Mouse (Mus musculus) embryonic facial prominence, embryonic 12.5 days (tissue): Measurements from ENCODE around the gene Slc9a1. TPM values are rescaled to one million over a fixed set of nuclear protein-coding genes. Genes with fewer than 3 reads are reported as not detected.
A peak's percentile ranks its signal among the peaks of the same experiment; 100 is the strongest.

Experiments
- ATAC-seq: fragments of 200-750 bp; cut with Nextera tagmentation; 2 replicates; pipeline ENCODE4 v1.8.0; 2017; ENCODE audit not compliant: insufficient number of reproducible peaks, insufficient read depth, low FRiP score, low TSS enrichment
- H3K27ac ChIP-seq: fragments of 300-500 bp; sonication (generic); 2 replicates; pipeline ENCODE4 v1.5.1; 2016; ENCODE audit warnings: mild to moderate bottlenecking
- H3K27me3 ChIP-seq: fragments of 300-500 bp; sonication (generic); 2 replicates; pipeline ENCODE4 v1.6.1; 2016; ENCODE audit warnings: mild to moderate bottlenecking, moderate library complexity
- H3K36me3 ChIP-seq: fragments of 300-500 bp; sonication (generic); 2 replicates; pipeline ENCODE4 v1.6.1; 2016; ENCODE audit warnings: mild to moderate bottlenecking
- H3K4me1 ChIP-seq: fragments of 300-500 bp; sonication (generic); 2 replicates; pipeline ENCODE4 v1.6.1; 2016
- H3K4me2 ChIP-seq: fragments of 300-500 bp; sonication (generic); replicated peaks from 2 replicates; pipeline ENCODE4 v1.6.1; 2016; ENCODE audit warnings: mild to moderate bottlenecking, moderate library complexity
- H3K4me3 ChIP-seq: fragments of 300-500 bp; sonication (generic); 2 replicates; pipeline ENCODE4 v1.5.1; 2016; ENCODE audit warnings: mild to moderate bottlenecking
- H3K9ac ChIP-seq: fragments of 300-500 bp; sonication (generic); 2 replicates; pipeline ENCODE4 v1.6.1; 2016; ENCODE audit warnings: mild to moderate bottlenecking, moderate library complexity
- H3K9me3 ChIP-seq: fragments of 300-500 bp; sonication (generic); 2 replicates; pipeline ENCODE4 v1.6.1; 2016; ENCODE audit warnings: mild to moderate bottlenecking, moderate library complexity
- WGBS: fragments of 180-500 bp; shearing (Covaris S2); methylation state at CpG from one replicate; pipeline ENCODE4 v1.1.7; 2016; 5-methylcytosine and 5-hydroxymethylcytosine counted together
- polyA plus RNA-seq: library from polyadenylated mRNA; unstranded; fragments of >200 nt; fragmentation: Nextera tagmentation; extraction: Ambion mirVana; gene quantifications from 2 replicates; pipeline ENCODE4 v1.2.1, GENCODE M21; 2016

Gene Slc9a1
- polyA plus RNA-seq, 1 experiment from 2014 or later: 7.9 TPM

- Histone ChIP-seq H3K4me3 (no peak overlapping the region), H3K36me3 (no peaks in the 10 kb centered on the region), H3K4me2 (no peak overlapping the region), H3K9me3 (no peaks in the 10 kb centered on the region), H3K27me3 (no peaks in the 10 kb centered on the region), H3K4me1 (no peaks in the 10 kb centered on the region), H3K27ac (no peak overlapping the region), H3K9ac (no peak overlapping the region)
- 63% methylated on average over 4 of the region's 4 CpGs for WGBS
- no peak for ATAC-seq
These were observed 21.9 kb upstream of the Slc9a1 start for GRCm38 (mm10) chr4:133347624-133348023.

GRCm38 (mm10) chr4:133348051-133348775 is 21.3 kb upstream of the Slc9a1 start:
- Histone ChIP-seq H3K27ac (no peak overlapping the region), H3K4me1 (no peaks in the 10 kb centered on the region), H3K4me2 (no peak overlapping the region), H3K36me3 (no peaks in the 10 kb centered on the region), H3K9me3 (no peaks in the 10 kb centered on the region), H3K4me3 (no peak overlapping the region), H3K9ac (no peak overlapping the region), H3K27me3 (no peaks in the 10 kb centered on the region)
- 79% methylated on average over 5 of the region's 5 CpGs for WGBS
- ATAC-seq: no peak

- Histone ChIP-seq H3K9ac (no peak overlapping the region), H3K4me3 (no peak overlapping the region), H3K4me2 (no peak overlapping the region), H3K9me3 (no peaks in the 10 kb centered on the region), H3K27me3 (no peaks in the 10 kb centered on the region), H3K27ac (no peak overlapping the region), H3K4me1 (no peaks in the 10 kb centered on the region), H3K36me3 (no peaks in the 10 kb centered on the region)
- no peak for ATAC-seq
- WGBS: 71% methylated on average over 10 of the region's 10 CpGs
These were observed 16.7 kb upstream of the Slc9a1 start for GRCm38 (mm10) chr4:133352797-133353196.

- ATAC-seq: no peak
- Histone ChIP-seq H3K27me3 (no peaks in the 10 kb centered on the region), H3K27ac (no peak within 1 kb of the TSS), H3K4me2 (no peak within 1 kb of the TSS), H3K36me3 (no peaks in the 10 kb centered on the region), H3K9me3 (no peaks in the 10 kb centered on the region), H3K4me1 (no peaks in the 10 kb centered on the region), H3K4me3 (no peak within 1 kb of the TSS), H3K9ac (no peak within 1 kb of the TSS)
- WGBS: 90% methylated on average over 23 of the region's 23 CpGs
These were observed 15.8 kb upstream of the Slc9a1 start, which contains the start of gene Wdtc1 for GRCm38 (mm10) chr4:133353367-133354365. Gene Wdtc1, minus strand, starts transcription at chr4:133353481.

GRCm38 (mm10) chr4:133354641-133355040 is 14.9 kb upstream of the Slc9a1 start:
- H3K4me2 ChIP-seq: no peak overlapping the region
- no peak for ATAC-seq
- no peak overlapping the region for H3K9ac ChIP-seq
- no peaks in the 10 kb centered on the region for H3K9me3 ChIP-seq
- no peaks in the 10 kb centered on the region for H3K4me1 ChIP-seq
- no peak overlapping the region for H3K27ac ChIP-seq
- 88% methylated on average over 6 of the region's 6 CpGs for WGBS
- no peak overlapping the region for H3K4me3 ChIP-seq
- H3K36me3 ChIP-seq: no peaks in the 10 kb centered on the region
- no peaks in the 10 kb centered on the region for H3K27me3 ChIP-seq

- 71% methylated on average over 22 of the region's 22 CpGs for WGBS
- H3K9ac ChIP-seq: peak overlapping the region; percentile 83
- H3K4me2 ChIP-seq: peak overlapping the region; percentile 80
- H3K9me3 ChIP-seq: no peaks in the 10 kb centered on the region
- H3K4me3 ChIP-seq: peak overlapping the region; percentile 85
- H3K4me1 ChIP-seq: peaks cover 43% of the 10 kb centered on the region
- no peaks in the 10 kb centered on the region; the same call in 1 of the 2 replicates for H3K36me3 ChIP-seq
- H3K27me3 ChIP-seq: no peaks in the 10 kb centered on the region
- H3K27ac ChIP-seq: peak overlapping the region; percentile 79; the same call in 1 of the 2 replicates
- no peak for ATAC-seq
These were observed 1.1 kb downstream of the Slc9a1 start for GRCm38 (mm10) chr4:133370298-133371274.

- no peaks in the 10 kb centered on the region for H3K27me3 ChIP-seq
- peak overlapping the region; percentile 80 for H3K4me2 ChIP-seq
- no peak for ATAC-seq
- peaks cover 3% of the 10 kb centered on the region for H3K36me3 ChIP-seq
- no peak overlapping the region for H3K9ac ChIP-seq
- H3K27ac ChIP-seq: no peak overlapping the region
- H3K4me1 ChIP-seq: peaks cover 51% of the 10 kb centered on the region
- H3K4me3 ChIP-seq: peak overlapping the region; percentile 85
- 77% methylated on average over 7 of the region's 7 CpGs for WGBS
- no peaks in the 10 kb centered on the region for H3K9me3 ChIP-seq
These were observed 2.2 kb downstream of the Slc9a1 start for GRCm38 (mm10) chr4:133371621-133372277.

- Histone ChIP-seq H3K36me3 (peaks cover 3% of the 10 kb centered on the region), H3K4me1 (peaks cover 51% of the 10 kb centered on the region), H3K27ac (no peak overlapping the region), H3K9ac (no peak overlapping the region), H3K27me3 (no peaks in the 10 kb centered on the region), H3K9me3 (no peaks in the 10 kb centered on the region), H3K4me3 (peak overlapping the region; percentile 20), H3K4me2 (peak overlapping the region; percentile 80)
- ATAC-seq: no peak
- 67% methylated on average over 6 of the region's 6 CpGs for WGBS
These were observed 2.8 kb downstream of the Slc9a1 start for GRCm38 (mm10) chr4:133372278-133372665.

GRCm38 (mm10) chr4:133374011-133374410 is 4.5 kb downstream of the Slc9a1 start:
- Histone ChIP-seq H3K4me1 (peaks cover 69% of the 10 kb centered on the region), H3K27ac (no peak overlapping the region), H3K4me2 (no peak overlapping the region), H3K9ac (peak overlapping the region; percentile 7; the same call in 1 of the 2 replicates), H3K9me3 (no peaks in the 10 kb centered on the region), H3K4me3 (no peak overlapping the region), H3K27me3 (no peaks in the 10 kb centered on the region), H3K36me3 (peaks cover 3% of the 10 kb centered on the region)
- ATAC-seq: no peak
- 78% methylated on average over 4 of the region's 4 CpGs for WGBS

GRCm38 (mm10) chr4:133375812-133376577 is 6.5 kb downstream of the Slc9a1 start:
- Histone ChIP-seq H3K4me1 (peaks cover 76% of the 10 kb centered on the region), H3K36me3 (peaks cover 3% of the 10 kb centered on the region), H3K9ac (no peak overlapping the region; the same call in 1 of the 2 replicates), H3K4me2 (no peak overlapping the region), H3K9me3 (no peaks in the 10 kb centered on the region), H3K27ac (no peak overlapping the region), H3K27me3 (no peaks in the 10 kb centered on the region), H3K4me3 (no peak overlapping the region)
- 66% methylated on average over 10 of the region's 10 CpGs for WGBS
- no peak for ATAC-seq
